ENCODE assay signal across 8 mouse cellular contexts in the genomic region with DNA sequence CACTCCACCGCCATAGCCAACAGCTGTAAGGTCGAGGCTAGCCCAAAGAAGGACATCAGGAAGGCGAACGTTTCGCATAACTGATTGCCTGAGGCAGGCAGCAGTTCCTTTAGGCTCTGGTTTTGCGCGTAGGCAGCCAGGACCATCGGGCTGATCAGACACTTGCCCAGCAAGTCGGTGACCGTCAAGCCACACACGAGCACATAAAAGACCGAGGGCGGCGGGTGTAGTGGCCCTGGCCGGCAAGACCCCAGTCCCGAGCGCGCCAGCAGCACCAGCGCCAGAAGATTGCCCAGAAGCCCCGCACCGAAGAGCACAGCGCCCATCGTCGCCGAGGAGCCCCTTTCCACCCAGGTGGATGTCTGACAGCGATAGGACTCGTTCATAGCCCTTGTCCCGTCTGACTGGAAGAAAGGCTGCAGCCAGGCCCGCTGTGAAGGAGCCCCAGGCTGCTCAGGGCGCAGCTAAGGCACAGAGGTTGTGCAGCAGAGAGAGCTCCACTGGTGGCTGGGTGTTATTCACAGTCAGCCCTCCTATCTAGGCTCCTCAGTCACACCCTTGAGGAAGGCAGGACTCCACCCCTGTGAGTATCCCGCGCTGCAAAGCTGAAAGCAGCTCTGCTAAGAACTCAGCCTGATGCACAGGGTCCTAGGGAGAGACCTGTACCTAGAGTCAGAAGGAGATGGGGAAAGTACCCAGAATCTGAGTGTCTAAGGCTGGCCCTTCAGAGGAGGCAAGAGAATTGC. TPM values are rescaled to one million over a fixed set of nuclear protein-coding genes. Genes with fewer than 3 reads are reported as not detected.
DNase-seq lines count a peak whose midpoint lies in the region; ATAC-seq and TF ChIP-seq lines count a peak whose summit lies in the region.

A gene (minus strand): TSS at position 508 of the 746 bp plus-strand sequence.

- no peaks in the 10 kb centered on the region for H3K4me1 ChIP-seq in liver, embryonic 11.5 days (replicated peaks; ENCODE audit: control insufficient read depth, insufficient read depth, low read length)
- no peaks in the 10 kb centered on the region for H3K4me1 ChIP-seq in liver, postnatal 0 days (ENCODE audit: insufficient read depth)
- peaks cover 16% of the 10 kb centered on the region for H3K4me1 ChIP-seq in embryonic facial prominence, embryonic 10.5 days
- no peaks in the 10 kb centered on the region for H3K4me1 ChIP-seq in intestine, embryonic 15.5 days (replicated peaks)
- no peaks in the 10 kb centered on the region for H3K4me1 ChIP-seq in neural tube, embryonic 14.5 days (ENCODE audit: control insufficient read depth, insufficient read depth, low read length)

- ATAC-seq in liver, embryonic 11.5 days (replicated peaks; ENCODE audit: low FRiP score), result no peak
- no peak for ATAC-seq in liver, postnatal 0 days
- ATAC-seq in intestine, embryonic 15.5 days, result peak; percentile 88
- peak; percentile 71 for ATAC-seq in neural tube, embryonic 14.5 days (ENCODE audit: low read depth)

- TF ChIP-seq CTCF in liver, postnatal 0 days (IDR thresholded peaks at IDR 0.05; ENCODE audit: low read depth), result no peak

- H3K4me3 ChIP-seq in liver, embryonic 11.5 days (ENCODE audit: low read depth, low read length), result no peak within 1 kb of the TSS
- no peak within 1 kb of the TSS for H3K4me3 ChIP-seq in liver, postnatal 0 days (ENCODE audit: low read depth, low read length)
- peak within 1 kb of the TSS; percentile 54 for H3K4me3 ChIP-seq in embryonic facial prominence, embryonic 10.5 days
- peak within 1 kb of the TSS; percentile 26 for H3K4me3 ChIP-seq in intestine, embryonic 15.5 days (replicated peaks)
- peak within 1 kb of the TSS; percentile 33 for H3K4me3 ChIP-seq in neural tube, embryonic 14.5 days (ENCODE audit: low read depth, low read length)

- no peaks in the 10 kb centered on the region for H3K36me3 ChIP-seq in liver, embryonic 11.5 days (ENCODE audit: control insufficient read depth, insufficient read depth, low read length)
- no peaks in the 10 kb centered on the region for H3K36me3 ChIP-seq in liver, postnatal 0 days (replicated peaks; ENCODE audit: insufficient read depth, low read length)
- H3K36me3 ChIP-seq in embryonic facial prominence, embryonic 10.5 days (replicated peaks), result no peaks in the 10 kb centered on the region
- H3K36me3 ChIP-seq in intestine, embryonic 15.5 days, result no peaks in the 10 kb centered on the region
- H3K36me3 ChIP-seq in neural tube, embryonic 14.5 days (ENCODE audit: control insufficient read depth, insufficient read depth, low read length), result no peaks in the 10 kb centered on the region

- TF ChIP-seq EP300 in liver, postnatal 0 days (IDR thresholded peaks at IDR 0.05; ENCODE audit: low read depth), result no peak

- 2% methylated on average over 32 of the region's 32 CpGs for WGBS in liver, embryonic 11.5 days
- WGBS in liver, postnatal 0 days (ENCODE audit: insufficient replicate concordance), result 5% methylated on average over 32 of the region's 32 CpGs
- under 1% methylated on average over 32 of the region's 32 CpGs for WGBS in embryonic facial prominence, embryonic 10.5 days
- WGBS in intestine, embryonic 15.5 days, result 1% methylated on average over 32 of the region's 32 CpGs
- WGBS in neural tube, embryonic 14.5 days, result 1% methylated on average over 32 of the region's 32 CpGs

- H3K27me3 ChIP-seq in liver, embryonic 11.5 days (replicated peaks; ENCODE audit: control insufficient read depth, insufficient read depth, low read length), result peaks cover 17% of the 10 kb centered on the region
- peaks cover 15% of the 10 kb centered on the region; the same call in 1 of the 2 replicates for H3K27me3 ChIP-seq in liver, postnatal 0 days (ENCODE audit: insufficient read depth, low read length)
- H3K27me3 ChIP-seq in embryonic facial prominence, embryonic 10.5 days (replicated peaks; ENCODE audit: low read depth, poor library complexity, severe bottlenecking), result peaks cover 44% of the 10 kb centered on the region
- peaks cover 18% of the 10 kb centered on the region for H3K27me3 ChIP-seq in intestine, embryonic 15.5 days (replicated peaks)
- H3K27me3 ChIP-seq in neural tube, embryonic 14.5 days (ENCODE audit: control insufficient read depth, insufficient read depth, low read length), result peaks cover 10% of the 10 kb centered on the region; the same call in 1 of the 2 replicates

- H3K4me2 ChIP-seq in liver, embryonic 11.5 days, result peak within 1 kb of the TSS; percentile 39; the same call in 1 of the 2 replicates
- H3K4me2 ChIP-seq in liver, postnatal 0 days (ENCODE audit: low read depth, low read length), result no peak within 1 kb of the TSS
- peak within 1 kb of the TSS; percentile 76 for H3K4me2 ChIP-seq in intestine, embryonic 15.5 days (replicated peaks)
- H3K4me2 ChIP-seq in neural tube, embryonic 14.5 days (ENCODE audit: low read depth, low read length), result peak within 1 kb of the TSS; percentile 48

- no peak within 1 kb of the TSS for H3K9ac ChIP-seq in liver, embryonic 11.5 days (ENCODE audit: low read depth, low read length)
- no peak within 1 kb of the TSS for H3K9ac ChIP-seq in liver, postnatal 0 days (replicated peaks)
- peak within 1 kb of the TSS; percentile 14; the same call in 1 of the 2 replicates for H3K9ac ChIP-seq in intestine, embryonic 15.5 days
- peak within 1 kb of the TSS; percentile 41; the same call in 1 of the 2 replicates for H3K9ac ChIP-seq in neural tube, embryonic 14.5 days (replicated peaks; ENCODE audit: low read depth, low read length)

- no peak for DNase-seq in liver, embryonic 11.5 days (ENCODE audit: low spot score)
- DNase-seq in liver, postnatal 0 days, result no peak
- DNase-seq in embryonic facial prominence, embryonic 10.5 days (ENCODE audit: low spot score), result peak; percentile 37
- DNase-seq in thymus, postnatal 36 days, result no peak
- no peak for DNase-seq in cerebellum, adult 8-10 months
- DNase-seq in lung, postnatal 25 days (ENCODE audit: low spot score), result no peak

- no peak within 1 kb of the TSS for H3K27ac ChIP-seq in liver, embryonic 11.5 days (ENCODE audit: low read depth, low read length)
- no peak within 1 kb of the TSS for H3K27ac ChIP-seq in liver, postnatal 0 days (ENCODE audit: low read depth)
- no peak within 1 kb of the TSS for H3K27ac ChIP-seq in embryonic facial prominence, embryonic 10.5 days (replicated peaks)
- no peak within 1 kb of the TSS for H3K27ac ChIP-seq in intestine, embryonic 15.5 days
- H3K27ac ChIP-seq in neural tube, embryonic 14.5 days (ENCODE audit: low read depth, low read length), result no peak within 1 kb of the TSS

- H3K9me3 ChIP-seq in liver, embryonic 11.5 days (ENCODE audit: control insufficient read depth, low read length), result no peaks in the 10 kb centered on the region
- H3K9me3 ChIP-seq in liver, postnatal 0 days (ENCODE audit: low read length), result no peaks in the 10 kb centered on the region
- no peaks in the 10 kb centered on the region for H3K9me3 ChIP-seq in embryonic facial prominence, embryonic 10.5 days
- H3K9me3 ChIP-seq in intestine, embryonic 15.5 days, result no peaks in the 10 kb centered on the region
- H3K9me3 ChIP-seq in neural tube, embryonic 14.5 days (ENCODE audit: control insufficient read depth, low read length), result no peaks in the 10 kb centered on the region

RNA-seq across cellular contexts. Expression of the gene that starts here (rescaled TPM):
- polyA plus RNA-seq in liver, embryonic 11.5 days (2014; fragmentation: Nextera tagmentation; extraction: Ambion mirVana), result not detected in 2 replicates
- not detected in 2 replicates for polyA plus RNA-seq in liver, postnatal 0 days (2015; fragmentation: Nextera tagmentation; extraction: Ambion mirVana)
- not detected in 2 replicates for polyA plus RNA-seq in embryonic facial prominence, embryonic 10.5 days (2016; fragmentation: Nextera tagmentation; extraction: Ambion mirVana)
- not detected in 2 replicates for polyA plus RNA-seq in intestine, embryonic 15.5 days (2015; fragmentation: Nextera tagmentation; extraction: Ambion mirVana)
- polyA plus RNA-seq in neural tube, embryonic 14.5 days (2014; fragmentation: Nextera tagmentation; extraction: Ambion mirVana), result 0.66 and 1.3 TPM in 2 replicates

Comparison
In these comparisons a context has a peak if more than half of its experiments do, and no peak if none do; other contexts are left out.
1. Peak in DNase-seq and H3K4me3 ChIP-seq in embryonic facial prominence, embryonic 10.5 days; RNA of the gene not detected or under 1 TPM.
2. Peak in ATAC-seq, H3K4me3 ChIP-seq, H3K9ac ChIP-seq and H3K4me2 ChIP-seq in intestine, embryonic 15.5 days; RNA of the gene not detected or under 1 TPM.